Mouse (Mus musculus) heart, embryonic 10.5 days (tissue): ENCODE data around the gene Zfp759. TPM values are rescaled to one million over a fixed set of nuclear protein-coding genes. Genes with fewer than 3 reads are reported as not detected.
"Not testable (repeated sequence)": the region's sequence is repeated elsewhere in the genome, so short reads cannot be mapped to it uniquely, and the experiment has no call there.

Source experiments
- DNase-seq: peaks from one replicate; pipeline ENCODE4 v3.0.0-alpha.2; 2017; ENCODE audit warnings: low spot score
- H3K27ac ChIP-seq: fragments of 300-500 bp; sonication (generic); 2 replicates; pipeline ENCODE4 v1.5.1; 2016; ENCODE audit warnings: mild to moderate bottlenecking
- H3K27me3 ChIP-seq: fragments of 300-500 bp; sonication (generic); 2 replicates; pipeline ENCODE4 v1.6.1; 2016; ENCODE audit warnings: mild to moderate bottlenecking; ENCODE audit not compliant: poor library complexity, insufficient read depth, severe bottlenecking
- H3K36me3 ChIP-seq: fragments of 300-500 bp; sonication (generic); 2 replicates; pipeline ENCODE4 v1.6.1; 2016; ENCODE audit warnings: mild to moderate bottlenecking, moderate library complexity
- H3K4me1 ChIP-seq: fragments of 300-500 bp; sonication (generic); 2 replicates; pipeline ENCODE4 v1.6.1; 2016; ENCODE audit warnings: mild to moderate bottlenecking
- H3K4me3 ChIP-seq: fragments of 300-500 bp; sonication (generic); 2 replicates; pipeline ENCODE4 v1.5.1; 2016; ENCODE audit warnings: mild to moderate bottlenecking, moderate library complexity
- H3K9me3 ChIP-seq: fragments of 300-500 bp; sonication (generic); 2 replicates; pipeline ENCODE4 v1.6.1; 2016; ENCODE audit warnings: mild to moderate bottlenecking, moderate library complexity
- WGBS: fragments of 180-500 bp; shearing (Covaris S2); methylation state at CpG from one replicate; pipeline ENCODE4 v1.1.7; 2016; 5-methylcytosine and 5-hydroxymethylcytosine counted together
- polyA plus RNA-seq: library from polyadenylated mRNA; unstranded; fragments of >200 nt; fragmentation: Nextera tagmentation; extraction: Ambion mirVana; gene quantifications from 2 replicates; pipeline ENCODE4 v1.2.1, GENCODE M21; 2016

The Zfp759 gene
- polyA plus RNA-seq, 1 experiment from 2014 or later = 1.5 TPM

GRCm38 (mm10) chr13:67124460-67124859 is 3.0 kb downstream of the Zfp759 start:
- Histone ChIP-seq H3K4me3 (no peak overlapping the region), H3K9me3 (no peaks in the 10 kb centered on the region), H3K4me1 (no peaks in the 10 kb centered on the region), H3K36me3 (no peaks in the 10 kb centered on the region), H3K27me3 (no peaks in the 10 kb centered on the region), H3K27ac (no peak overlapping the region)
- DNase-seq = no peak
- 78% methylated on average over 1 of the region's 1 CpGs for WGBS

- not testable (repeated sequence) for H3K4me1 ChIP-seq, H3K36me3 ChIP-seq, H3K27me3 ChIP-seq, H3K4me3 ChIP-seq, DNase-seq, H3K27ac ChIP-seq, H3K9me3 ChIP-seq
- 74% methylated on average over 10 of the region's 10 CpGs for WGBS
These were observed 6.0 kb downstream of the Zfp759 start for GRCm38 (mm10) chr13:67127507-67127906.

GRCm38 (mm10) chr13:67128038-67128721 is 6.7 kb downstream of the Zfp759 start:
- Histone ChIP-seq H3K4me1 (no peaks in the 10 kb centered on the region), H3K27me3 (no peaks in the 10 kb centered on the region), H3K27ac (peak overlapping the region; percentile 85), H3K4me3 (peak overlapping the region; percentile 71), H3K36me3 (no peaks in the 10 kb centered on the region), H3K9me3 (no peaks in the 10 kb centered on the region)
- 1% methylated on average over 18 of the region's 18 CpGs for WGBS
- DNase-seq = peak; percentile 93

GRCm38 (mm10) chr13:67166122-67166521 is 44.7 kb downstream of the Zfp759 start:
- H3K27me3 ChIP-seq, H3K4me1 ChIP-seq, H3K4me3 ChIP-seq, DNase-seq, H3K36me3 ChIP-seq, H3K9me3 ChIP-seq, H3K27ac ChIP-seq: not testable (repeated sequence)
- WGBS = 50% methylated on average over 4 of the region's 4 CpGs

- H3K4me1 ChIP-seq, H3K27me3 ChIP-seq, H3K9me3 ChIP-seq, H3K36me3 ChIP-seq: not testable (repeated sequence)
- under 1% methylated on average over 17 of the region's 17 CpGs for WGBS
- peak; percentile 88 for DNase-seq
- peak within 1 kb of the TSS; percentile 83 for H3K27ac ChIP-seq
- peak within 1 kb of the TSS; percentile 72 for H3K4me3 ChIP-seq
These were observed 51.7 kb downstream of the Zfp759 start, which contains the start of gene Rsl1 for GRCm38 (mm10) chr13:67172991-67173722. Gene Rsl1 (plus strand): TSS chr13:67173182.

GRCm38 (mm10) chr13:67173723-67174055 is 52.2 kb downstream of the Zfp759 start:
- Histone ChIP-seq H3K27ac (no peak overlapping the region), H3K4me3 (peak overlapping the region; percentile 72), H3K4me1 (no peaks in the 10 kb centered on the region), H3K27me3 (no peaks in the 10 kb centered on the region), H3K9me3 (no peaks in the 10 kb centered on the region), H3K36me3 (peaks cover 9% of the 10 kb centered on the region; the same call in 1 of the 2 replicates)
- no peak for DNase-seq
- WGBS = 31% methylated on average over 5 of the region's 5 CpGs

Other genes with a start within 250 kb of the Zfp759 start
- 1.3 and 1.4 TPM in 2 replicates for gene Gm10767, start 216.7 kb upstream of the Zfp759 start, polyA plus RNA-seq
- gene Zfp712, start 60.5 kb upstream of the Zfp759 start, polyA plus RNA-seq = 2.1 and 2.2 TPM in 2 replicates
- 3.4 and 3.8 TPM in 2 replicates for gene Zfp708, start 23.7 kb upstream of the Zfp759 start, polyA plus RNA-seq
- 2.0 and 3.0 TPM in 2 replicates for gene Gm28557, start 13.1 kb upstream of the Zfp759 start, polyA plus RNA-seq
- 0.23 and 0.49 TPM in 2 replicates for gene Rslcan18, start 5.4 kb upstream of the Zfp759 start, polyA plus RNA-seq
- 4.6 and 5.4 TPM in 2 replicates for gene Rsl1, start 51.5 kb downstream of the Zfp759 start, polyA plus RNA-seq
- 0.99 and 1.3 TPM in 2 replicates for gene Zfp455, start 72.8 kb downstream of the Zfp759 start, polyA plus RNA-seq
- 1.4 and 1.6 TPM in 2 replicates for gene Zfp458, start 156.8 kb downstream of the Zfp759 start, polyA plus RNA-seq
- 0.40 and 0.86 TPM in 2 replicates for gene Zfp457, start 184.8 kb downstream of the Zfp759 start, polyA plus RNA-seq
- 1.5 and 2.6 TPM in 2 replicates for gene Zfp595, start 210.9 kb downstream of the Zfp759 start, polyA plus RNA-seq
- gene Gm28044, start 238.9 kb downstream of the Zfp759 start, polyA plus RNA-seq = not detected in 2 replicates
- gene Zfp953, start 238.9 kb downstream of the Zfp759 start, polyA plus RNA-seq = 0.59 and 0.84 TPM in 2 replicates